Mouse (Mus musculus): ENCODE measurements around the gene March9. TPM values are rescaled to one million over a fixed set of nuclear protein-coding genes. Genes with fewer than 3 reads are reported as not detected.
"Not testable (repeated sequence)": the region's sequence is repeated elsewhere in the genome, so short reads cannot be mapped to it uniquely, and the experiment has no call there.

The March9 gene
- total RNA-seq, 2 experiments from 2014 or later, result 19.8 TPM

GRCm38 (mm10) chr10:127077515-127077914 is 17.5 kb upstream of the March9 start:
- H3K27ac ChIP-seq, result peak overlapping the region; percentile 98
- TF ChIP-seq CTCF (conservative IDR thresholded peaks at IDR 0.05), result no peak
- peak overlapping the region; percentile 81 for H3K4me3 ChIP-seq
- no peak for DNase-seq (ENCODE audit: low spot score in 2 of 2)

GRCm38 (mm10) chr10:127076082-127076481 is 16.1 kb upstream of the March9 start:
- no peak for TF ChIP-seq CTCF (conservative IDR thresholded peaks at IDR 0.05)
- Histone ChIP-seq H3K4me3 (no peak overlapping the region), H3K27ac (peak overlapping the region; percentile 98)
- DNase-seq (ENCODE audit: low spot score in 2 of 2), result no peak

GRCm38 (mm10) chr10:127075651-127076050 is 15.7 kb upstream of the March9 start:
- TF ChIP-seq CTCF (conservative IDR thresholded peaks at IDR 0.05), result no peak
- DNase-seq (ENCODE audit: low spot score in 2 of 2), result no peak
- H3K27ac ChIP-seq, result peak overlapping the region; percentile 98; the same call in 1 of the 2 replicates
- no peak overlapping the region for H3K4me3 ChIP-seq

- DNase-seq (ENCODE audit: low spot score in 2 of 2), result no peak
Observed at GRCm38 (mm10) chr10:127075080-127075479, 15.1 kb upstream of the March9 start, which contains the start of gene Agap2. Agap2 (plus strand) TSS chr10:127075284.

GRCm38 (mm10) chr10:127073981-127074380 is 14.0 kb upstream of the March9 start:
- no peak for DNase-seq (ENCODE audit: low spot score in 2 of 2)
- Histone ChIP-seq H3K4me3 (no peak overlapping the region), H3K27ac (no peak overlapping the region)
- TF ChIP-seq CTCF (conservative IDR thresholded peaks at IDR 0.05), result no peak

More at GRCm38 (mm10) chr10:127075080-127075479, 15.1 kb upstream of the March9 start, which contains the start of gene Agap2:
- Histone ChIP-seq H3K27ac (peak within 1 kb of the TSS; percentile 98), H3K4me3 (no peak within 1 kb of the TSS)
- TF ChIP-seq CTCF (conservative IDR thresholded peaks at IDR 0.05), result peak; percentile 16; the same call in 1 of the 2 replicates

- H3K27ac ChIP-seq; DNase-seq (ENCODE audit: low spot score in 2 of 2); H3K4me3 ChIP-seq: not testable (repeated sequence)
Observed at GRCm38 (mm10) chr10:127072969-127073368, 13.0 kb upstream of the March9 start.

DNA sequence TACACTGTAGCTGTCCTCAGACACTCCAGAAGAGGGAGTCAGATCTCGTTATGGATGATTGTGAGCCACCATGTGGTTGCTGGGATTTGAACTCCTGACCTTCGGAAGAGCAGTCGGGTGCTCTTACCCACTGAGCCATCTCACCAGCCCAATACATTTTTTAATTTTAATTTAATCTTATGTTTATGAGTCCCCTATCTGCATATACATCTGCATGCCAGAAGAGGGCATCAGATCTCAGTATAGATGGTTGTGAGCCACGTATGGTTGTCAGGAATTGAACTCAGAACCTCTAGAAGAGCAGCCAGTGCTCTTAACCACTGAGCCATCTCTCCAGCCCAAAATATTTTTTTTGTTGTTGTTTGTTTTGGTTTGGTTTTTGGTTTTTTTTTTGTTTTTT is 12.3 kb upstream of the March9 start:
- H3K27ac ChIP-seq; H3K4me3 ChIP-seq; DNase-seq (ENCODE audit: low spot score in 2 of 2): not testable (repeated sequence)
- peak; percentile 66 for TF ChIP-seq CTCF (conservative IDR thresholded peaks at IDR 0.05)

DNA sequence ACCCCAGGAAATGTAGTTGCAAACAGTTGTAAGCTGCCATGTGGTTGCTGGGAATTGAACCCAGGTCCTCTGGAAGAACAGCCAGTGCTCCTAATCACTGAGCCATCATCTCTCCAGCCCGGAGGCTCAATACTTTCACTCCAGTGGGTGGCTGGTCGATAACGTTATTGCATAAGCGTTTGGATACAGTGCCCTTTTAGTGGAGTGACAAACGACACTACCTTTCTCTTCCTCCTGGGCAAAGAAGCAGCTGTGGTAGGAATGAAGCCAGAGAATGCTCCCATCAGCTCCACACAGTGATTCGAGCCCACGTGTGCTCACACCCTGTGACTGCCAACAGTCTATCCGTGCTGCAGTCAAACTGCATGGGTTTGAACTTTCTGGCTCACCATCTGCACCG is 11.2 kb upstream of the March9 start:
- peak overlapping the region; percentile 94 for H3K27ac ChIP-seq
- no peak for TF ChIP-seq CTCF (conservative IDR thresholded peaks at IDR 0.05)

GRCm38 (mm10) chr10:127070190-127071121 is 10.5 kb upstream of the March9 start, which contains the start of gene Tspan31:
Tspan31 (minus strand) TSS chr10:127070264.
- peak; percentile 90 to 97 for DNase-seq (ENCODE audit: low spot score in 2 of 2)
- Histone ChIP-seq H3K4me3 (peak within 1 kb of the TSS; percentile 89), H3K27ac (peak within 1 kb of the TSS; percentile 94)
- TF ChIP-seq CTCF (conservative IDR thresholded peaks at IDR 0.05), result no peak

More for the DNA sequence above, 11.2 kb upstream of the March9 start:
- no peak for DNase-seq (ENCODE audit: low spot score in 2 of 2)
- peak overlapping the region; percentile 89 for H3K4me3 ChIP-seq

- no peak for TF ChIP-seq CTCF (conservative IDR thresholded peaks at IDR 0.05)
- Histone ChIP-seq H3K27ac (peak overlapping the region; percentile 94), H3K4me3 (peak overlapping the region; percentile 89)
- peak in 1 of 2 experiments; percentile 40 for DNase-seq (ENCODE audit: low spot score in 2 of 2)
Observed at GRCm38 (mm10) chr10:127069281-127070189, 9.6 kb upstream of the March9 start.

- H3K27ac ChIP-seq, result peak overlapping the region; percentile 94; the same call in 1 of the 2 replicates
- TF ChIP-seq CTCF (conservative IDR thresholded peaks at IDR 0.05), result no peak
- H3K4me3 ChIP-seq, result peak overlapping the region; percentile 89; the same call in 1 of the 2 replicates
- DNase-seq (ENCODE audit: low spot score in 2 of 2), result no peak
Observed at GRCm38 (mm10) chr10:127068360-127069038, 8.5 kb upstream of the March9 start.

GRCm38 (mm10) chr10:127066519-127067018 is 6.6 kb upstream of the March9 start:
- DNase-seq (ENCODE audit: low spot score in 2 of 2), result no peak
- Histone ChIP-seq H3K27ac (no peak overlapping the region), H3K4me3 (no peak overlapping the region)
- TF ChIP-seq CTCF (conservative IDR thresholded peaks at IDR 0.05), result no peak

Measured in layer of hippocampus, adult 2 months (tissue).